Mouse (Mus musculus): ENCODE measurements around the gene Gstp1.
A peak's percentile ranks its signal among the peaks of the same experiment; 100 is the strongest.
"Not testable (repeated sequence)": the region's sequence is repeated elsewhere in the genome, so short reads cannot be mapped to it uniquely, and the experiment has no call there.

The Gstp1 gene

GRCm38 (mm10) chr19:4060044-4060898, 22.5 kb upstream of the Gstp1 start:
- DNase-seq (ENCODE audit: low read depth, low spot score) = not testable (repeated sequence)

GRCm38 (mm10) chr19:4059069-4059740, 21.4 kb upstream of the Gstp1 start, which contains the start of gene Gstp3:
Gene Gstp3 (minus strand): TSS chr19:4059569.
- no peak for DNase-seq (ENCODE audit: low read depth, low spot score)

- no peak for DNase-seq (ENCODE audit: low read depth, low spot score)
These were observed 20.8 kb upstream of the Gstp1 start for GRCm38 (mm10) chr19:4058581-4058980.

GRCm38 (mm10) chr19:4057962-4058361, 20.2 kb upstream of the Gstp1 start:
- no peak for DNase-seq (ENCODE audit: low read depth, low spot score)

GRCm38 (mm10) chr19:4057389-4057788, 19.6 kb upstream of the Gstp1 start:
- no peak for DNase-seq (ENCODE audit: low read depth, low spot score)

GRCm38 (mm10) chr19:4056727-4057126, 18.9 kb upstream of the Gstp1 start:
- DNase-seq (ENCODE audit: low read depth, low spot score) = no peak

GRCm38 (mm10) chr19:4055947-4056693, 18.3 kb upstream of the Gstp1 start:
- no peak for DNase-seq (ENCODE audit: low read depth, low spot score)

- DNase-seq (ENCODE audit: low read depth, low spot score) = no peak
These were observed 17.6 kb upstream of the Gstp1 start for GRCm38 (mm10) chr19:4055216-4055946.

GRCm38 (mm10) chr19:4054613-4055012, 16.8 kb upstream of the Gstp1 start:
- DNase-seq (ENCODE audit: low read depth, low spot score) = no peak

GRCm38 (mm10) chr19:4052516-4053030, 14.8 kb upstream of the Gstp1 start:
- no peak for DNase-seq (ENCODE audit: low read depth, low spot score)

GRCm38 (mm10) chr19:4051741-4052515, 14.1 kb upstream of the Gstp1 start:
- DNase-seq (ENCODE audit: low read depth, low spot score) = no peak

- DNase-seq (ENCODE audit: low read depth, low spot score) = no peak
These were observed 13.2 kb upstream of the Gstp1 start for GRCm38 (mm10) chr19:4051016-4051415.

GRCm38 (mm10) chr19:4049069-4049468, 11.3 kb upstream of the Gstp1 start:
- not testable (repeated sequence) for DNase-seq (ENCODE audit: low read depth, low spot score)

- peak; percentile 54 for DNase-seq (ENCODE audit: low read depth, low spot score)
These were observed 10.1 kb upstream of the Gstp1 start for GRCm38 (mm10) chr19:4047859-4048258.

- DNase-seq (ENCODE audit: low read depth, low spot score) = no peak
These were observed 9.1 kb upstream of the Gstp1 start for GRCm38 (mm10) chr19:4046866-4047254.

GRCm38 (mm10) chr19:4045966-4046865, 8.4 kb upstream of the Gstp1 start, which contains the start of gene Gstp2:
Gene Gstp2 (minus strand): TSS chr19:4046023.
- peak; percentile 92 for DNase-seq (ENCODE audit: low read depth, low spot score)

- not testable (repeated sequence) for DNase-seq (ENCODE audit: low read depth, low spot score)
These were observed 6.3 kb upstream of the Gstp1 start for GRCm38 (mm10) chr19:4044109-4044508.

- DNase-seq (ENCODE audit: low read depth, low spot score) = no peak
These were observed 4.3 kb upstream of the Gstp1 start for GRCm38 (mm10) chr19:4042124-4042523.

- DNase-seq (ENCODE audit: low read depth, low spot score) = not testable (repeated sequence)
These were observed 3.7 kb upstream of the Gstp1 start for GRCm38 (mm10) chr19:4041500-4041899.

Data from telencephalon, adult 2 months (tissue).